Mouse (Mus musculus): ENCODE data around the gene Ccp110.

GRCm38 (mm10) chr7:118704001-118704850, 8.1 kb upstream of the Ccp110 start:
- no peak for TF ChIP-seq EP300 (IDR thresholded peaks at IDR 0.05; ENCODE audit: low read depth)
- TF ChIP-seq CTCF (IDR thresholded peaks at IDR 0.05; ENCODE audit: low read depth), result no peak
